Mouse (Mus musculus) liver, adult 2 months (tissue): ENCODE results near the gene Mnd1. TPM values are rescaled to one million over a fixed set of nuclear protein-coding genes. Genes with fewer than 3 reads are reported as not detected.

Source experiments
- DNase-seq: peaks from one replicate; pipeline ENCODE4 v3.0.0-alpha.2; 2011; ENCODE audit warnings: low read depth, low spot score; ENCODE audit errors: extremely low read depth
- H3K27ac ChIP-seq: fragments of 200-500 bp; replicated peaks from 2 replicates; pipeline ENCODE4 v1.5.1; 2012; ENCODE audit warnings: low read depth, mild to moderate bottlenecking, control low read depth, inconsistent platforms, low read length; ENCODE audit not compliant: insufficient read depth
- H3K27me3 ChIP-seq: fragments of 200-500 bp; 2 replicates; pipeline ENCODE4 v1.6.1; 2012; ENCODE audit warnings: mild to moderate bottlenecking, moderate library complexity, low read length, inconsistent platforms; ENCODE audit not compliant: control insufficient read depth, insufficient read depth
- H3K36me3 ChIP-seq: fragments of 200-500 bp; 2 replicates; pipeline ENCODE4 v1.6.1; 2012; ENCODE audit warnings: low read length, inconsistent platforms; ENCODE audit not compliant: control insufficient read depth, insufficient read depth
- H3K4me1 ChIP-seq: fragments of 200-500 bp; 2 replicates; pipeline ENCODE4 v1.6.1; 2011; ENCODE audit warnings: low read length; ENCODE audit not compliant: control insufficient read depth, insufficient read depth
- H3K4me3 ChIP-seq: fragments of 200-500 bp; 2 replicates; pipeline ENCODE4 v1.5.1; 2011; ENCODE audit warnings: low read depth, mild to moderate bottlenecking, control low read depth, low read length, moderate library complexity; ENCODE audit not compliant: insufficient read depth
- H3K79me2 ChIP-seq: fragments of 200-500 bp; 2 replicates; pipeline ENCODE4 v1.6.1; 2012; ENCODE audit warnings: inconsistent platforms, mild to moderate bottlenecking, low read length, moderate library complexity; ENCODE audit not compliant: control insufficient read depth, insufficient read depth
- H3K9ac ChIP-seq: fragments of 200-500 bp; 2 replicates; pipeline ENCODE4 v1.6.1; 2012; ENCODE audit warnings: low read depth, mild to moderate bottlenecking, control low read depth, inconsistent platforms, low read length
- CTCF ChIP-seq: fragments of 200-500 bp; IDR thresholded peaks from 2 replicates; pipeline ENCODE4 v1.5.1; 2011; ENCODE audit warnings: low read depth, low read length, control low read depth
- POLR2A ChIP-seq: fragments of 200-500 bp; IDR thresholded peaks from 2 replicates; pipeline ENCODE4 v1.6.1; 2011; ENCODE audit warnings: low read length, control low read depth; ENCODE audit not compliant: insufficient read depth; ENCODE audit errors: extremely low read depth
- WGBS: fragments of 180-500 bp; shearing (Covaris S2); methylation state at CpG from one replicate; pipeline ENCODE4 v1.1.7; 2018; 5-methylcytosine and 5-hydroxymethylcytosine counted together
- polyA plus RNA-seq: library from polyadenylated mRNA; depleted of rRNA; stranded (reverse); fragments of >200 nt; gene quantifications from 2 replicates; pipeline ENCODE4 v1.2.3, GENCODE M21; 2012; rRNA removed
- total RNA-seq: library from RNA; depleted of rRNA; stranded (reverse); fragments of >200 nt; gene quantifications from 2 replicates; pipeline ENCODE4 v1.2.3, GENCODE M21; 2014; rRNA removed

The Mnd1 gene
- total and polyA plus RNA-seq, 2 experiments: 0.84 to 7.5 TPM

- WGBS: 23% methylated on average over 1 of the region's 1 CpGs
- DNase-seq: no peak
- Histone ChIP-seq H3K4me3 (no peak overlapping the region), H3K27ac (no peak overlapping the region), H3K79me2 (peaks cover 23% of the 10 kb centered on the region), H3K36me3 (no peaks in the 10 kb centered on the region), H3K9ac (no peak overlapping the region), H3K27me3 (no peaks in the 10 kb centered on the region), H3K4me1 (peaks cover 28% of the 10 kb centered on the region)
- TF ChIP-seq CTCF (no peak), POLR2A (no peak)
Observed at GRCm38 (mm10) chr3:84038126-84038525, 117.5 kb downstream of the Mnd1 start.

Other genes with a start within 250 kb of the Mnd1 start
- gene Tmem131l, start 115.6 kb downstream of the Mnd1 start, total RNA-seq: 21.1 and 24.9 TPM in 2 replicates
- 10.7 and 15.3 TPM in 2 replicates for gene Tmem131l, start 115.6 kb downstream of the Mnd1 start, polyA plus RNA-seq
- gene Gm6525, start 18.3 kb upstream of the Mnd1 start, total RNA-seq: 0.27 TPM in 1 of 2 replicates, not detected in the other
- gene Gm6525, start 18.3 kb upstream of the Mnd1 start, polyA plus RNA-seq: not detected in 2 replicates
- 10.0 and 11.1 TPM in 2 replicates for gene Trim2, start 151.1 kb upstream of the Mnd1 start, total RNA-seq
- 26.3 and 27.4 TPM in 2 replicates for gene Trim2, start 151.1 kb upstream of the Mnd1 start, polyA plus RNA-seq